Mouse (Mus musculus) liver, adult 2 months (tissue): ENCODE data around the gene P2rx7. TPM values are rescaled to one million over a fixed set of nuclear protein-coding genes. Genes with fewer than 3 reads are reported as not detected.
"Not testable (repeated sequence)": the region's sequence is repeated elsewhere in the genome, so short reads cannot be mapped to it uniquely, and the experiment has no call there.

Experiments used
- DNase-seq: peaks from one replicate; pipeline ENCODE4 v3.0.0-alpha.2; 2011; ENCODE audit warnings: low read depth, low spot score; ENCODE audit errors: extremely low read depth
- H3K27ac ChIP-seq: fragments of 200-500 bp; replicated peaks from 2 replicates; pipeline ENCODE4 v1.5.1; 2012; ENCODE audit warnings: low read depth, mild to moderate bottlenecking, control low read depth, inconsistent platforms, low read length; ENCODE audit not compliant: insufficient read depth
- H3K27me3 ChIP-seq: fragments of 200-500 bp; 2 replicates; pipeline ENCODE4 v1.6.1; 2012; ENCODE audit warnings: mild to moderate bottlenecking, moderate library complexity, low read length, inconsistent platforms; ENCODE audit not compliant: control insufficient read depth, insufficient read depth
- H3K36me3 ChIP-seq: fragments of 200-500 bp; 2 replicates; pipeline ENCODE4 v1.6.1; 2012; ENCODE audit warnings: low read length, inconsistent platforms; ENCODE audit not compliant: control insufficient read depth, insufficient read depth
- H3K4me1 ChIP-seq: fragments of 200-500 bp; 2 replicates; pipeline ENCODE4 v1.6.1; 2011; ENCODE audit warnings: low read length; ENCODE audit not compliant: control insufficient read depth, insufficient read depth
- H3K4me3 ChIP-seq: fragments of 200-500 bp; 2 replicates; pipeline ENCODE4 v1.5.1; 2011; ENCODE audit warnings: low read depth, mild to moderate bottlenecking, control low read depth, low read length, moderate library complexity; ENCODE audit not compliant: insufficient read depth
- H3K79me2 ChIP-seq: fragments of 200-500 bp; 2 replicates; pipeline ENCODE4 v1.6.1; 2012; ENCODE audit warnings: inconsistent platforms, mild to moderate bottlenecking, low read length, moderate library complexity; ENCODE audit not compliant: control insufficient read depth, insufficient read depth
- H3K9ac ChIP-seq: fragments of 200-500 bp; 2 replicates; pipeline ENCODE4 v1.6.1; 2012; ENCODE audit warnings: low read depth, mild to moderate bottlenecking, control low read depth, inconsistent platforms, low read length
- CTCF ChIP-seq: fragments of 200-500 bp; IDR thresholded peaks from 2 replicates; pipeline ENCODE4 v1.5.1; 2011; ENCODE audit warnings: low read depth, low read length, control low read depth
- POLR2A ChIP-seq: fragments of 200-500 bp; IDR thresholded peaks from 2 replicates; pipeline ENCODE4 v1.6.1; 2011; ENCODE audit warnings: low read length, control low read depth; ENCODE audit not compliant: insufficient read depth; ENCODE audit errors: extremely low read depth
- WGBS: fragments of 180-500 bp; shearing (Covaris S2); methylation state at CpG from one replicate; pipeline ENCODE4 v1.1.7; 2018; 5-methylcytosine and 5-hydroxymethylcytosine counted together
- polyA plus RNA-seq: library from polyadenylated mRNA; depleted of rRNA; stranded (reverse); fragments of >200 nt; gene quantifications from 2 replicates; pipeline ENCODE4 v1.2.3, GENCODE M21; 2012
- total RNA-seq: library from RNA; depleted of rRNA; stranded (reverse); fragments of >200 nt; gene quantifications from 2 replicates; pipeline ENCODE4 v1.2.3, GENCODE M21; 2014

The P2rx7 gene
- total and polyA plus RNA-seq, 2 experiments, result 2.2 to 2.7 TPM

DNA sequence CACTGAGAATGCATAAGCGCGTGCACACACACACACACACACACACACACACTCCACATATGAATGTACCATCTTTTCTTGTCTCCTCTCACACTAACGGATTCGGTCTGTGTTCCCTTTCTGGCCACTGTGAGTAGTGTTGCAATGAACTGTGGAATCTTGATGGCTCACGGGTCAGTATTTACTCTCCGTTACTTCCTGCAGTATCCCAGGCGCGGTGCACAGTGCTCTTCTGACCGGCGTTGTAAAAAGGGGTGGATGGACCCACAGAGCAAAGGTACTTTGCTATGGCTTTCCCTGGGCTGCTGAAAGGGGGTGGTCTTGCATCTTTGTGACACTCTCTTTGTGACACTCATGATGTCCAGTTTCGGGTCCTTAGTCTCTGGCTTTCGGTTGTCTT lies 13.1 kb downstream of the P2rx7 start:
- Histone ChIP-seq H3K4me1 (no peaks in the 10 kb centered on the region; the same call in 1 of the 2 replicates), H3K79me2 (no peaks in the 10 kb centered on the region), H3K27me3 (no peaks in the 10 kb centered on the region), H3K27ac (no peak overlapping the region), H3K4me3 (no peak overlapping the region), H3K36me3 (no peaks in the 10 kb centered on the region), H3K9ac (no peak overlapping the region)
- TF ChIP-seq POLR2A (no peak), CTCF (no peak)
- 47% methylated on average over 12 of the region's 12 CpGs for WGBS
- DNase-seq, result no peak

DNA sequence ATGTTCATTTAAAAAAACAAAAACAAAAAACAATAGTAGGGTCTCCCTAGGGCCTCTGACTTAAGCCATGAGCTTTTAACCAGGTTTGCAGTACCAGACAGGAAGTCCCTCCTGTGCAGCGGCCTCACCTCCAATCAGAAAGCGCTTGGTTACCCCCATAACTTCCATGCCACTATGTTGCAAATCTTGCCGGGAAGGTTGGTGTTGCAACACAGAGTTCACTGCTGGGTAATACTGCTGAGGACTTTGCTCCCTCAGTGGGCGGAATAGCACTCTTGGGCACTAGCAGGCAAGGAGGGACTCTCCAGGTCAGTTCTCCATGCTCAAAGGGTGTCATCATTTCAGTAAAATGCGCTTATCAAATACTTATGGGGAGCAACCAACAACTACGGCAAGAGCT lies 18.8 kb downstream of the P2rx7 start:
- TF ChIP-seq CTCF, result no peak
- TF ChIP-seq POLR2A, result no peak
- H3K27ac ChIP-seq, result peak overlapping the region; percentile 25; the same call in 1 of the 2 replicates
- DNase-seq, result peak; percentile 97
- no peak overlapping the region for H3K9ac ChIP-seq
- H3K27me3 ChIP-seq, result no peaks in the 10 kb centered on the region
- 23% methylated on average over 6 of the region's 6 CpGs for WGBS
- H3K4me1 ChIP-seq, result no peaks in the 10 kb centered on the region; the same call in 1 of the 2 replicates
- H3K36me3 ChIP-seq, result no peaks in the 10 kb centered on the region
- no peak overlapping the region for H3K4me3 ChIP-seq
- H3K79me2 ChIP-seq, result no peaks in the 10 kb centered on the region

DNA sequence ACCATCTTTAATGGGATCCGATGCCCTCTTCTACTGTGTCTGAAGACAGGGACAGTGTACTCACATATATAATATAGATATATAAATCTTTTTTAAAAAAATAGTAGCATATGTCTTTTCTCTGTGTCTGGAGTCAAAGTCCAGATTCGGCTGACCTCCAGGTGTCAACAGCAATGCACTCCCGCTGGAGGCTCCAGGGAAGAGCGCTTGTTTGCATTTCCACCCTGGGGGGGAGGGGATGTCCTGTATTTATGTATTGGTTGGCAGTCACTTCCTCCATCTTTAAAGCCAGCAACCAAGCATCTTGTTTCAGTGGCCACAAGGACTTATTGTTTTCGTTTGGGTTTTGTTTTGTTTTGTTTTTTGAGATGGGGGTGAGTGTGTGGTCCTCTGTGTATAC lies 21.3 kb downstream of the P2rx7 start:
- Histone ChIP-seq H3K9ac (no peak overlapping the region), H3K4me3 (no peak overlapping the region), H3K36me3 (no peaks in the 10 kb centered on the region), H3K27ac (no peak overlapping the region), H3K27me3 (no peaks in the 10 kb centered on the region), H3K4me1 (no peaks in the 10 kb centered on the region; the same call in 1 of the 2 replicates), H3K79me2 (no peaks in the 10 kb centered on the region)
- peak; percentile 54 for DNase-seq
- TF ChIP-seq CTCF (no peak), POLR2A (no peak)
- 48% methylated on average over 5 of the region's 5 CpGs for WGBS

DNA sequence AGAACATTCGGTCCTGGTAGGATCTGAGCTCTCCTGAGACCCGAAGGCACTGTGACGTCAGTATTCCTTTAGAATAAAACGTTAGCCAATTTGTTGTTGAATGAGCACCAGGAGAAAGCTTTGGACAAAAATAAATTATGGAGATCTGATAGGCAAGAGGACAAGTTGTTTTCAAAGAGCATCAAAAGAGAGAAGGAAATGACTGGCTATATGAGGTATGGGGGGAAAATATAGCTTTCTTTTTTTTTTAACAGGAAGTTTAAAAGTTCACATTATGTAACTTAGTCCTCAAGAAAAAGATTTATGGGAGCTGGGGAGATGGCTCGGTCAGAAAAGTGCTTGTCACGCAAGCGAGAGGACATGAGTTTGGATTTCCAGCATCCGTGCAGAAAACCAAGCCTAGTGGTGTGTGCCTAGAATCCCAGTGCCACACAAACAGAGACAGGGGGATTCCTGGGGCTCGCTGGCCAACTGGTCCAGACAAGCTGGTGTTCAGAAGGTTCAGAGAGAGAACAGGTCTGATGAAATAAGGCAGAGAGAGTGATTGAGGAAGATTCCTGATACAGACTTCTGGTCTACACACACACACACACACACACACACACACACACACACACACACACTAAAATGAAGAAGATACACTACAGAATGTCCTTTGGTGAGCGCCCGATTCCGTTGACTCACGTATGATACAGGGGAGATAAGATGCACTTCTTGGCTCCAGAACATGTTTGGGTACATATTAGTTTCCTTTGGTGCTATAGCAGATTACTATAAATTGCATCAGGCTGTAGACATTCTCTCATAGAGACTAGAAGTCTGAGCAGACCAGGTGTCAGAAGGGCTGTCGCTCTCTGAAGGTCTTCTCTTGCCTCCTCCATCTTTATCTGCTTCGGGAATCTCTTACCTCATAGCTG lies 25.5 kb downstream of the P2rx7 start:
- Histone ChIP-seq H3K4me3 (no peak overlapping the region), H3K79me2 (no peaks in the 10 kb centered on the region), H3K27ac (peak overlapping the region; percentile 21; the same call in 1 of the 2 replicates), H3K27me3 (no peaks in the 10 kb centered on the region), H3K4me1 (no peaks in the 10 kb centered on the region; the same call in 1 of the 2 replicates), H3K36me3 (no peaks in the 10 kb centered on the region), H3K9ac (no peak overlapping the region)
- DNase-seq, result no peak
- no peak for TF ChIP-seq POLR2A
- 74% methylated on average over 15 of the region's 15 CpGs for WGBS

DNA sequence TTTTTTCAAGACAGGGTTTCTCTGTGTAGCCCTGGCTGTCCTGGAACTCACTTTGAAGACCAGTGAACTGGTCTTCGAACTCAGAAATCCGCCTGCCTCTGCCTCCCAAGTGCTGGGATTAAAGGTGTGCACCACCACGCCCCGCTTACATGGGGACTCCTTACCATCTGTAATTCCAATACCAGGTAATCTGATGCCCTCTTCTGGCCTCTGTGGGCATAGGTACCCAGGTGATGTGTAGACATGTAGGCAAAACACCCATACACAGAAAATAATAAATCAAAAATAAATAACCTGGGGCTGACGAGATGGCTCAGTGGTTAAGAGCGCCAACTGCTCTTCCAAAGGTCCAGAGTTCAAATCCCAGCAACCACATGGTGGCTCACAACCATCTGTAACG lies 27.9 kb downstream of the P2rx7 start:
- TF ChIP-seq CTCF, result peak; percentile 39
- not testable (repeated sequence) for H3K79me2 ChIP-seq, H3K4me3 ChIP-seq, H3K4me1 ChIP-seq, H3K27me3 ChIP-seq, H3K9ac ChIP-seq, H3K36me3 ChIP-seq, H3K27ac ChIP-seq
- peak; percentile 59 for DNase-seq
- WGBS, result 76% methylated on average over 7 of the region's 7 CpGs

DNA sequence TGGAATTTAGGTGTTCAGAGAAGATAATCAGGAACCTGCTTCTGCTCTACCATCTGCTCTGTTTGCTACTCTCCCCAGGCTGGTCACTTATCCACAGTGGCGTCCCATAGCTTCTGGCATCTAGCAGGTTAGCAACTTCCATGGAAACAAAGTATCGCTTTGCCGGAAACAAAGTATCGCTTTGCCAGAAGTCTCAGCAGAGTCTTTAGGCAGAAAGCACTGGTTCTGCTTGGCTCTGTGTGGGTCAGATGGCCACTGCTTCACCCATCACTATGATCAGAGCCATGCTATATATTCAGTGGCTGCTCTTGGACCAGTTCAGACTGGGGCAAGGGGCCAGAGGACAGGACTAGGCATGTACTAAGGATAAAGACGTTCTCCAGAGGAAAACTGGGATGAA lies 28.6 kb downstream of the P2rx7 start:
- TF ChIP-seq POLR2A (no peak), CTCF (no peak)

More for the DNA sequence above, 28.6 kb downstream of the P2rx7 start:
- Histone ChIP-seq H3K79me2 (no peaks in the 10 kb centered on the region), H3K4me1 (no peaks in the 10 kb centered on the region), H3K27ac (no peak overlapping the region), H3K36me3 (no peaks in the 10 kb centered on the region), H3K4me3 (no peak overlapping the region), H3K27me3 (no peaks in the 10 kb centered on the region), H3K9ac (no peak overlapping the region)
- DNase-seq, result no peak
- 90% methylated on average over 5 of the region's 5 CpGs for WGBS
